Mouse (Mus musculus) heart, adult 2 months (tissue): Measurements from ENCODE around the gene Upk3b.

ENCODE experiments used
- CTCF ChIP-seq: fragments of 200-600 bp; IDR thresholded peaks from 2 replicates; pipeline ENCODE4 v1.8.1; 2022; ENCODE audit warnings: antibody characterized with exemption, mild to moderate bottlenecking, moderate library complexity
- POLR2A ChIP-seq: fragments of 200-500 bp; IDR thresholded peaks from 2 replicates; pipeline ENCODE4 v1.6.1; 2011; ENCODE audit warnings: mild to moderate bottlenecking, low read depth, low read length, control low read depth; ENCODE audit not compliant: insufficient read depth

DNA sequence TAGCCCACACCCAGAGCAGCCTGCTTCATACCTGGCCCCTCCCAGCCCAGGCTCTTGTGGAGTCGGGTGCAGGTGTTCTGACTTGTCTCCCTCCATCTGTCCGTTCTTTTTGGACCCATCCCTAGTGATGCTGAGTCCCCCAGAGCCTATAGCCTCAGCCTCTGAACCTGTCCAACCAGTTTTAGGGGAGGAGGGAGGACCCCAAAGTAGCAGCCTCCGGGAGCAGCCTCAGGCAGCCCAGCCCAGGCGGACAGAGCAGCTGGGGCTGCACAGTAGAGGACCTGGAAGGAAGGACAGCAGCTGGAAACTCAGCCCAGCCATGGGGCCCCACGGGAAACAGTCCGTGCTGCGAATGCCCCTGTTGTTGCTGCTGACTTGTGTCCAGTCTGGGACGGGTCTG lies 18.8 kb downstream of the Upk3b start:
- no peak for TF ChIP-seq POLR2A
- no peak for TF ChIP-seq CTCF
